8 mouse cellular contexts compared by ENCODE assay signal in genomic region chr3:144205351-144206153, GRCm38 (mm10). TPM values are rescaled to one million over a fixed set of nuclear protein-coding genes. Genes with fewer than 3 reads are reported as not detected.
DNase-seq lines count a peak whose midpoint lies in the region; ATAC-seq and TF ChIP-seq lines count a peak whose summit lies in the region.

No protein-coding gene starts in this region.

- under 1% methylated on average over 60 of the region's 69 CpGs for WGBS in forebrain, embryonic 13.5 days
- WGBS in liver, postnatal 0 days (ENCODE audit: insufficient replicate concordance), result under 1% methylated on average over 57 of the region's 69 CpGs
- under 1% methylated on average over 62 of the region's 69 CpGs for WGBS in neural tube, embryonic 13.5 days

- DNase-seq in CH12.LX (ENCODE audit: extremely low read depth), result peak; percentile 98
- DNase-seq in c-Kit-positive CD71-positive TER-119-negative erythroid progenitor cells, embryonic 14.5 days (ENCODE audit: low read depth), result peak; percentile 72
- peak; percentile 97 for DNase-seq in heart, postnatal 10 days
- DNase-seq in layer of hippocampus, adult 11-12 months (ENCODE audit: low spot score), result peak; percentile 94
- peak; percentile 91 for DNase-seq in liver, postnatal 0 days
- peak; percentile 92 for DNase-seq in telencephalon, adult 2 months (ENCODE audit: low read depth, low spot score)

- peak; percentile 94 for ATAC-seq in forebrain, embryonic 13.5 days
- peak; percentile 86 for ATAC-seq in liver, postnatal 0 days
- peak; percentile 93 for ATAC-seq in neural tube, embryonic 13.5 days (ENCODE audit: low read depth)

- peak overlapping the region; percentile 88 for H3K9ac ChIP-seq in CH12.LX (ENCODE audit: insufficient read depth, low read depth)
- H3K9ac ChIP-seq in forebrain, embryonic 13.5 days, result peak overlapping the region; percentile 93
- peak overlapping the region; percentile 87 for H3K9ac ChIP-seq in liver, postnatal 0 days (replicated peaks)
- H3K9ac ChIP-seq in neural tube, embryonic 13.5 days, result peak overlapping the region; percentile 96

- intact Hi-C loops in heart, postnatal 10 days (cut with DNase I), result loop anchor here (2.0 to 10.0 kb wide), 2 partner anchors 509 to 607 kb away; no protein-coding TSS in a partner anchor

- TF ChIP-seq EP300 in CH12.LX (IDR thresholded peaks at IDR 0.05; ENCODE audit: low read length), result no peak
- TF ChIP-seq EP300 in liver, postnatal 0 days (IDR thresholded peaks at IDR 0.05; ENCODE audit: low read depth), result no peak

- H3K4me3 ChIP-seq in CH12.LX (replicated peaks in 1 of 3; ENCODE audit: low read depth in 2 of 3, low read length in 2 of 3, poor library complexity in 1 of 3), result peak overlapping the region; percentile 52 to 77 (median 76)
- H3K4me3 ChIP-seq in forebrain, embryonic 13.5 days, result peak overlapping the region; percentile 82
- peak overlapping the region; percentile 74 for H3K4me3 ChIP-seq in liver, postnatal 0 days (ENCODE audit: low read depth, low read length)
- H3K4me3 ChIP-seq in neural tube, embryonic 13.5 days, result peak overlapping the region; percentile 90

- dilution Hi-C loops in CH12.LX (cut with MboI; ENCODE audit: extremely low pct_ligation_motif_present, extremely low pct_unique_long_range_greater_than_20kb, low sequenced_read_pairs), result no loop called here

- H3K27me3 ChIP-seq in CH12.LX (replicated peaks), result no peaks in the 10 kb centered on the region
- H3K27me3 ChIP-seq in forebrain, embryonic 13.5 days, result peaks cover 7% of the 10 kb centered on the region; the same call in 1 of the 2 replicates
- H3K27me3 ChIP-seq in liver, postnatal 0 days (ENCODE audit: insufficient read depth, low read length), result no peaks in the 10 kb centered on the region
- H3K27me3 ChIP-seq in neural tube, embryonic 13.5 days, result no peaks in the 10 kb centered on the region

- no peak for TF ChIP-seq RAD21 in CH12.LX (IDR thresholded peaks at IDR 0.05; ENCODE audit: low read depth, low read length)

- peak overlapping the region; percentile 88 for H3K4me2 ChIP-seq in CH12.LX (ENCODE audit: insufficient read depth, low read depth, poor library complexity, severe bottlenecking)
- H3K4me2 ChIP-seq in forebrain, embryonic 13.5 days, result peak overlapping the region; percentile 71
- peak overlapping the region; percentile 97 for H3K4me2 ChIP-seq in liver, postnatal 0 days (ENCODE audit: low read depth, low read length)
- peak overlapping the region; percentile 86 for H3K4me2 ChIP-seq in neural tube, embryonic 13.5 days

- peak overlapping the region; percentile 68 for H3K27ac ChIP-seq in CH12.LX (ENCODE audit: insufficient read depth, low read depth)
- H3K27ac ChIP-seq in forebrain, embryonic 13.5 days, result peak overlapping the region; percentile 97
- H3K27ac ChIP-seq in liver, postnatal 0 days (ENCODE audit: low read depth), result peak overlapping the region; percentile 98
- H3K27ac ChIP-seq in neural tube, embryonic 13.5 days (replicated peaks), result peak overlapping the region; percentile 99

- in situ Hi-C loops in CH12.LX (cut with MboI; ENCODE audit: low pct_ligation_motif_present, low pct_unique_long_range_greater_than_20kb, low sequenced_read_pairs), result loop anchor here (10.0 kb wide), 1 partner anchor 169 kb away; no protein-coding TSS in a partner anchor

- H3K36me3 ChIP-seq in CH12.LX (replicated peaks in 1 of 2; ENCODE audit: control insufficient read depth in 1 of 2, insufficient read depth in 1 of 2, low read length in 1 of 2), result peaks cover 2 to 13% of the 10 kb centered on the region in 2 experiments
- no peaks in the 10 kb centered on the region for H3K36me3 ChIP-seq in forebrain, embryonic 13.5 days (ENCODE audit: poor library complexity, severe bottlenecking)
- H3K36me3 ChIP-seq in liver, postnatal 0 days (replicated peaks; ENCODE audit: insufficient read depth, low read length), result no peaks in the 10 kb centered on the region
- peaks cover 5% of the 10 kb centered on the region; the same call in 1 of the 2 replicates for H3K36me3 ChIP-seq in neural tube, embryonic 13.5 days

- H3K9me3 ChIP-seq in CH12.LX (replicated peaks; ENCODE audit: low read length), result no peaks in the 10 kb centered on the region
- H3K9me3 ChIP-seq in forebrain, embryonic 13.5 days (replicated peaks), result no peaks in the 10 kb centered on the region
- no peaks in the 10 kb centered on the region for H3K9me3 ChIP-seq in liver, postnatal 0 days (ENCODE audit: low read length)
- H3K9me3 ChIP-seq in neural tube, embryonic 13.5 days, result no peaks in the 10 kb centered on the region

- H3K4me1 ChIP-seq in CH12.LX (ENCODE audit: control insufficient read depth in 1 of 2, insufficient read depth in 2 of 2), result peaks cover 2 to 26% of the 10 kb centered on the region in 2 experiments; a peak in 3 of 4 replicates
- peaks cover 27% of the 10 kb centered on the region for H3K4me1 ChIP-seq in forebrain, embryonic 13.5 days
- H3K4me1 ChIP-seq in liver, postnatal 0 days (ENCODE audit: insufficient read depth), result peaks cover 13% of the 10 kb centered on the region
- peaks cover 33% of the 10 kb centered on the region for H3K4me1 ChIP-seq in neural tube, embryonic 13.5 days (replicated peaks)

- TF ChIP-seq CTCF in CH12.LX (conservative IDR thresholded peaks at IDR 0.05 in 1 of 2, IDR thresholded peaks at IDR 0.05 in 1 of 2; ENCODE audit: low read depth in 2 of 2, low read length in 2 of 2), result no peak
- no peak for TF ChIP-seq CTCF in liver, postnatal 0 days (IDR thresholded peaks at IDR 0.05; ENCODE audit: low read depth)

- peak; percentile 99 for TF ChIP-seq POLR2A in CH12.LX (IDR thresholded peaks at IDR 0.05; ENCODE audit: low read depth, low read length)

- H3K79me2 ChIP-seq in CH12.LX (replicated peaks; ENCODE audit: control insufficient read depth, extremely low read depth, insufficient read depth, poor library complexity, severe bottlenecking), result peaks cover 33% of the 10 kb centered on the region

TF ChIP-seq in CH12.LX, 34 proteins besides CTCF, POLR2A, EP300 and RAD21 (continues in another document):
- peak; percentile 92 for TF ChIP-seq MAZ (IDR thresholded peaks at IDR 0.05; ENCODE audit: low read depth, low read length)
- no peak for TF ChIP-seq JUND (conservative IDR thresholded peaks at IDR 0.05; ENCODE audit: low read depth, low read length)
- TF ChIP-seq HCFC1 (IDR thresholded peaks at IDR 0.05; ENCODE audit: low read depth, low read length), result peak; percentile 74
- peak; percentile 78 for TF ChIP-seq MEF2A (IDR thresholded peaks at IDR 0.05; ENCODE audit: borderline replicate concordance, low read depth, low read length)
- no peak for TF ChIP-seq E2F4 (IDR thresholded peaks at IDR 0.05; ENCODE audit: insufficient replicate concordance, low read depth, low read length)
- TF ChIP-seq CHD2 (IDR thresholded peaks at IDR 0.05; ENCODE audit: low read length), result peak; percentile 93
- TF ChIP-seq SIN3A (IDR thresholded peaks at IDR 0.05; ENCODE audit: low read length), result peak; percentile 93
- no peak for TF ChIP-seq ZC3H11A (IDR thresholded peaks at IDR 0.05; ENCODE audit: low read depth, low read length)
- TF ChIP-seq NELFE (IDR thresholded peaks at IDR 0.05; ENCODE audit: low read depth, low read length), result peak; percentile 96
- peak; percentile 94 for TF ChIP-seq TCF12 (IDR thresholded peaks at IDR 0.05; ENCODE audit: low read depth, low read length)
- TF ChIP-seq MXI1 (IDR thresholded peaks at IDR 0.05; ENCODE audit: low read depth, low read length), result peak; percentile 99
- TF ChIP-seq BHLHE40 (IDR thresholded peaks at IDR 0.05; ENCODE audit: low read depth, low read length), result peak; percentile 91
- TF ChIP-seq RCOR1 (conservative IDR thresholded peaks at IDR 0.05; ENCODE audit: low read depth, low read length), result 0 out of 2 replicates have a peak, but pooled peaks have one; percentile 47
- TF ChIP-seq JUN (IDR thresholded peaks at IDR 0.05; ENCODE audit: insufficient read depth, low read depth, low read length), result no peak
- TF ChIP-seq MAFK (IDR thresholded peaks at IDR 0.05; ENCODE audit: insufficient replicate concordance, low read length), result no peak
- no peak for TF ChIP-seq PAX5 (IDR thresholded peaks at IDR 0.05; ENCODE audit: low read length)
- peak; percentile 40; the same call in 1 of the 2 replicates for TF ChIP-seq ELF1 (IDR thresholded peaks at IDR 0.05; ENCODE audit: low read depth, low read length)
- TF ChIP-seq IRF4 (IDR thresholded peaks at IDR 0.05; ENCODE audit: low read depth, low read length), result peak; percentile 64; the same call in 1 of the 2 replicates
- TF ChIP-seq USF1 (IDR thresholded peaks at IDR 0.05; ENCODE audit: low read depth, low read length), result no peak
- no peak for TF ChIP-seq ZKSCAN1 (IDR thresholded peaks at IDR 0.05; ENCODE audit: borderline replicate concordance, low read depth, low read length)
- TF ChIP-seq CHD1 (IDR thresholded peaks at IDR 0.05; ENCODE audit: low read depth, low read length), result peak; percentile 80; the same call in 1 of the 2 replicates
- TF ChIP-seq GABPA (IDR thresholded peaks at IDR 0.05; ENCODE audit: insufficient replicate concordance, low read depth, low read length), result no peak
- TF ChIP-seq KAT2A (IDR thresholded peaks at IDR 0.05; ENCODE audit: insufficient replicate concordance, low read length), result 0 out of 2 replicates have a peak, but pooled peaks have one; percentile 54
- no peak for TF ChIP-seq POLR2AphosphoS2 (IDR thresholded peaks at IDR 0.05; ENCODE audit: low read depth, low read length)
- peak; percentile 13; the same call in 1 of the 2 replicates for TF ChIP-seq ZNF384 (IDR thresholded peaks at IDR 0.05; ENCODE audit: low read depth, low read length)
- peak; percentile 24; the same call in 1 of the 2 replicates for TF ChIP-seq ETS1 (conservative IDR thresholded peaks at IDR 0.05; ENCODE audit: low read depth, low read length)
- no peak; the same call in 1 of the 2 replicates for TF ChIP-seq UBTF (IDR thresholded peaks at IDR 0.05; ENCODE audit: low read depth, low read length)
- 0 out of 2 replicates have a peak, but pooled peaks have one; percentile 18 for TF ChIP-seq NRF1 (IDR thresholded peaks at IDR 0.05; ENCODE audit: low read depth, low read length)
- TF ChIP-seq MYC (IDR thresholded peaks at IDR 0.05; ENCODE audit: low read depth, low read length), result 0 out of 2 replicates have a peak, but pooled peaks have one; percentile 40
- TF ChIP-seq MAX (IDR thresholded peaks at IDR 0.05; ENCODE audit: low read length), result peak; percentile 87

RNA-seq across cellular contexts. Expression of gene Lmo4, which starts 0.5 kb away (rescaled TPM):
- total RNA-seq in CH12.LX (2012; rRNA removed) (34.5 and 46.3 TPM in 2 replicates), CH12.LX (2014; rRNA removed) (51.1 and 57.6 TPM in 2 replicates)
- polyA plus RNA-seq in CH12.LX (2012; ENCODE audit: insufficient read length, low read depth), result 51.5 and 64.0 TPM in 2 replicates
- 66.6 and 90.8 TPM in 2 replicates for polyA plus RNA-seq in forebrain, embryonic 13.5 days (2015; fragmentation: Nextera tagmentation; extraction: Ambion mirVana)
- total RNA-seq in heart, postnatal 10 days (2021), result 10 to 100 TPM; 39.1 to 40.2 TPM
- 17.4 and 19.1 TPM in 2 replicates for polyA plus RNA-seq in liver, postnatal 0 days (2015; fragmentation: Nextera tagmentation; extraction: Ambion mirVana)
- polyA plus RNA-seq in neural tube, embryonic 13.5 days (2015; fragmentation: Nextera tagmentation; extraction: Ambion mirVana), result 68.9 and 73.4 TPM in 2 replicates

Comparison
In these comparisons a context has a peak if more than half of its experiments do, and no peak if none do; other contexts are left out.
1. Peak in every context shown above with its lines: DNase-seq, ATAC-seq, H3K4me3 ChIP-seq and H3K27ac ChIP-seq.